Mouse (Mus musculus) splenic B cell, adult 2 months (primary cell): ENCODE results near the gene Srgap1.
"Not testable (repeated sequence)": the region's sequence is repeated elsewhere in the genome, so short reads cannot be mapped to it uniquely, and the experiment has no call there.

Source experiments
- DNase-seq: peaks from one replicate; pipeline ENCODE4 v3.0.0-alpha.2; 2011; ENCODE audit warnings: low read depth, low spot score
- H3K27me3 ChIP-seq: 2 replicates; pipeline ENCODE4 v1.6.1; 2012; ENCODE audit warnings: mild to moderate bottlenecking, low read length, moderate library complexity, mixed read lengths; ENCODE audit not compliant: control insufficient read depth, poor library complexity, insufficient read depth, severe bottlenecking
- H3K36me3 ChIP-seq: 2 replicates; pipeline ENCODE4 v1.6.1; 2012; ENCODE audit warnings: mild to moderate bottlenecking, low read length, moderate library complexity, mixed read lengths; ENCODE audit not compliant: control insufficient read depth, poor library complexity, insufficient read depth, severe bottlenecking

Gene Srgap1

DNA sequence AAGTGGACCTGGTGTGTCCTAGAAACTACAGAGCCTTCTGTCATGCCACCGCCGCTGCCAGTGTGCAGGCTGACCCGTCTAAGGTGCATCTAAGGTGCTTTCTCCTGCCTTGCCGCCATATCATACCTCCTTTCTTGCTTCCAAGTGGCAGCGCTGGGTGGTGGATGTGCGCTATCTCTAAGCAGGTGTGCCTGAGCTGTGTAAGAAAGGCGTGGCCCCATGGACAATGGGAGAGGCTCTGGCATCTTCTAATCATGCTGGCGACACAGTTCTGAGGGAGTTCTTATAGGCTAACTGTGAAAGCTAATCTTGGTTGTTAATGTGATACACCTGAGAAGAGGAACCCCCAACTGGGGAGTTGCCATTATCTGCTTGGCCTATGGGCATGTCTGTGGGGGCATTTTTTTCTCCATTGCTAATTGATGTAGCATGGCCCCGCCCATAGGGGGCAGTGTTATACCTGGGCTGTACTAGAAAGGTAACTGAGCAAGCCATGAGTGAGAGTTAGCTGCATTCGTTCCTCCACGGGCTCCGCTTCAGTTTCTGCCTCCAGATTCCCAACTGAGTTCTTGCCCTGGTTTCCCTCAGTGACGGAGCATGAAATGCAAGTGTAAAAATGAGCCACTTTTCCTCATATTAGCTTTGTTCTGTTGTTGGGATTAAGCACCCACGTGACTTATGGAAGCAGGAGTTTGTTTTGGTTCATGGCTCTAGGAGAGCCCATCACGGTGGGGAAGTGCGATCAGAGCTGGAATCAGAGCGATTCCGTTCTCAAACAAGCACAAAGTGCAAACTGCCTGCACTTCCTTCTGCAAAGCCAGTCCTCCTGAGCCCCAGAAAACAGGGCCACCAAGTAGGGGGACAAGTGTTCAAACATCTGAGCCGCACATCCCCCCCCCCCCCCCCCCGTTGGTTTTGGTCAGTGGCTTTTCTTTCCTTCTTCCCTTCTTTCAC, 276.2 kb downstream of the Srgap1 start:
- no peaks in the 10 kb centered on the region for H3K36me3 ChIP-seq
- peak; percentile 53 for DNase-seq
- H3K27me3 ChIP-seq, result no peaks in the 10 kb centered on the region

DNA sequence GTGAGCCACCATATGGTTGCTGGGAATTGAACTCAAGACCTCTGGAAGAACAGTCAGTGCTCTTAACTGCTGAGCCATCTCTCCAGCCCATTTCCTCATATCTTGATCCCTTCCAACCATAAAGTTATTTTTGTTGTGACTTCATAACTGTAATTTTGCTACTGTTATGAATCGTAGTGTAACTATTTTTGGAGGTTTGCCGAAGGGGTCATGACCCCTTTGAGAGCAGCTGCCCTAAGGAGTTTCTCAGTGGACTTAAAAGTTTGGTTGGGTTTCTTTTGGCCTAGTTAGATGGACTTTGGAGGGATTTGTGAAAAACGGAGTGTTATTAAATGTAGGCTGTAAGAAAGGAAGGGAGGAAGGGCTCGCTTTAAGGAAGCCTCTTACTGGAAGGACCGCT, 277.4 kb downstream of the Srgap1 start:
- no peak for DNase-seq
- no peaks in the 10 kb centered on the region for H3K27me3 ChIP-seq
- no peaks in the 10 kb centered on the region for H3K36me3 ChIP-seq

DNA sequence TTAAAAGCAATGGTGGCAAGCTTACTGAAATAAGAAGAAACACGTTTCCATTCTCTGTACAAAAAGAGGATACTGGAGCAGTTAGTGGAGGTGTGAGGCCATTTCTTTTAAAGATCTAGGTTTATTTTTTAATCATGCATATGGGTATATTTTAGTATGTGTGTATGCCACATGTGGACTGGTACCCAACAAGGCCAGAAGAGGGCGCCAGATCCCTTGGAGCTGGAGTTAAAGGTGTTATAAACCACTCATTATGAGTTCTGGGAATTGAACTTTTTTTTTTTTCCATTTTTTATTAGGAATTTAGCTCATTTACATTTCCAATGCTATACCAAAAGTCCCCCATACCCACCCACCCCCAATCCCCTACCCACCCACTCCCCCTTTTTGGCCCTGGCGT, 279.8 kb downstream of the Srgap1 start:
- H3K36me3 ChIP-seq, H3K27me3 ChIP-seq: not testable (repeated sequence)
- DNase-seq, result peak; percentile 11

DNA sequence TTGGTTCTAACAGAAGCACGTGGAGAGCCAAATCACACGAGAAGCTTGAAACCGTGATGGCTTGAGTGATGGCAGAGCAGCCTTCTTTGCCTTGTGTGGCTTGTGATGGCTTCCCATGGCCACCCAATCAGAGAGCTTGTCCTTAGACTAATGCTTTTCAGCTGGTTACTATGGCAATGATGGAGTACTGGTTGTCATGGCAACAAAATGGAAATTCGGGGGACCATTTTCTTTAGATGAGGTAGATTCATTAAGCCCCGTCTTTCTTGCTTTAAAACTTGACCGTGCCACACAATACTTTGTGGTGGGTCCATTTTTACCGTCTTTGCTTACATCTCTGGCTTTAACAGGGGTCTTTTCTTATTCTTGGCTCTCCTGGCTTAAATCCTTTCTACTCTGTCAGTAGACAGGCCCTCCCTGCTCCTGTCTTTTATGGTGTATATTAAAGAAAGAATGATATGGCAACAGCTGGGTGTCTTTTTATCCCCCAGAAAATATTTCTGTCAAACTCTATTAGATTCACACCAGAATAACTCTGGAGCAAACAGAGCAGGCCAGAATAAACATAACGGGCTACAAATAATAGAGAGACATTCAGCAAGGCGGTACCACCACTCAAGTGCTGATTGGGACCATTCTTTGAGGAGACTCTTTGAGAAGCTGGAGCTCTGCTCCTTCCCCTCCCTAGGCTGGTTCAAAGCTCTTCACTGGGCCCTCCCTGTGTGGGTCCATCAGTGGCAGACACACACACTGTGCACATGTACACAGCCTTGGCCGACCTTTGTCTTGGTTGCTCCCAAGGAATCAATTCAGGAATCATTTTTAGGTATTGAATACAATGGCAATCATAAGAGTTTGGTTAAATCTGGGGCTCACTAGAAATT, 281.7 kb downstream of the Srgap1 start:
- Histone ChIP-seq H3K36me3 (no peaks in the 10 kb centered on the region), H3K27me3 (no peaks in the 10 kb centered on the region)
- no peak for DNase-seq

DNA sequence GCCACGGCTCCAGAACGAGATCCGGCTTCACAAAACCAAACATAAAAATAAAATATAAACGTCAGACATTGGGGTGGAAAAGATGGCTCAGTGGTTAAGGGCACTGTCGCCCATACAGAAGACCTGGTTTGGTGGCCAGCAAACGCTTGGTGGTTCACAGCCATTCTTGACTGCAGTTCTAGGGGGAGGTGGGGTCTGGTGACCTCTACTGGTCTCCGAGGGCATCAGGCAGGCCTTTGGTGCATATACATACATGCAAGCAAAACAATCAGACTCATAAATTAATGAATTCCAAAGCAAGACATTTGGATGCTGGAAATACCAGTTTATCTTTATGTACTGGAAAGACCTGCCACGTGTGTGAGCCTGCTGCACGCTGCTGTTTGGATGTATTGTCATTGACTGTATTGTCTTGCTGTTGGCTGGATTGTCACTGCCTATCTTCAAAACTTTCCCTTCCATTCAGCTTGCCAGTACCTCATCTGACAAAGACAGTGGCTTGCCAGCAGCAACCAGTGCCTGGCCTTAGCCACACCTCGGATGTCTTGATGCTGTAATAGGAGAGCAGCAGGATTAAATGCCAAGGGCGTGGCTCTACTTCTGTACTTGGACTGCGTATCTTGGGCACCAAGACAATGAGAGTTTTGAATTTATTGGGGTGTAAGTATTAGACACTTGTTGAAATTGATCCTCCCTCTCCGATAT, 282.5 kb downstream of the Srgap1 start:
- Histone ChIP-seq H3K36me3 (no peaks in the 10 kb centered on the region), H3K27me3 (no peaks in the 10 kb centered on the region)
- DNase-seq, result no peak

DNA sequence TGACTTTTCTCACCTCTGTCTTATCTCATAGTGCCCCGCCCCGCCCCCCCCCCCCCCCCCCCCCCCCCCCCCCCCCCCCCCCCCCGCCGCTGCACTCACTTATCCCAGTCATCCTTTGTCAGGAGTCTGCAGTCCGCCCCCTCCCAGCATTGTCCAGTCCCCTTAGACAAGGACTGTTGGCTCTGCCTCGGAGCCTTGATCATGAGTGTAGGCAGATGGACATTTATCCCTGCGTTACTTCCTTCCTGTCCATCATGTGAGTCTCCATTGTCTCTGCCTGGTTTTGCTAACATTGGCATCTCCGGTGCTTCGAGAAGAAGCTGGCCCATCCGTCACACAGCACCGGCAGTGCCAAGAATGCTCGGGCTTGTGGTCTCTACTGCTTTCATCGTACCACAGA, 283.9 kb downstream of the Srgap1 start:
- no peaks in the 10 kb centered on the region for H3K27me3 ChIP-seq
- H3K36me3 ChIP-seq, result no peaks in the 10 kb centered on the region
- no peak for DNase-seq

DNA sequence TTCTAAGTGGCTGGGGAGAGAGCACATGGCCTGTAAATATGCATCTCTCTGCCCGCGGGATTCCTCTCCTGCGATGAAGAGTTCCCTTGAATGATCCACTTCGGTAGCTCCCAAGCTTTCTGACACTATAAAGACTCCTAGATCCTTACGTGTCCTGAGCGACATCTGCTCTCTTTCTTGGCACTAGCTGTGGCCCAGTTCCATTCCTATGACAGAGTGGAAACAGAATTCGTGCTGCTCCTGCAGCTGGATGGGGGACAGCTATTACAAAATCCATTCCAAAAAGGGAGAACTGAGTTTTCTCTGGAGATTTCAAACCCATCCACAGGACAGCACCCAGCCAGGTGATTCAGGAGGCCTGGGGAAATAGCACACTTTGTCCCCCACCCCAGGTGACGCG, 285.0 kb downstream of the Srgap1 start:
- Histone ChIP-seq H3K27me3 (no peaks in the 10 kb centered on the region), H3K36me3 (no peaks in the 10 kb centered on the region)
- DNase-seq, result no peak

DNA sequence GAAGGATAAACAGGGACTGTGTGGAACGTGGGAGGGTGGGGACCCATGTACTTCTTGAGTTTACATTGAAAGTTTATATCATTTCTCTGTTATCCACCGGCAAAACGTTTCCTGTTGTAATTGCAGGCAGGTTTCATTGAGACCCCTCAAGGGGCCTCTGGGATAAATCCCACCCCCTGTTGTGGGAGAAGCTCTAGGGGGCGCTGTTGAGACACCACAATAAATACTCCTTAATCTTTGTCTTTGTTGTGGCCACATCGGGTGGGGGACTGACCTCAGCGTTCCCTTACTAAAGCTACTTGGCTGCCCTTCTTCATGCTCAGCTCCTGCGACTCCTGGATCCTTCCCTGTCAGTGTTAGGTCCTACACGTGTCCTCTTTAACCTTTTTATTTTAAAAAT, 288.0 kb downstream of the Srgap1 start:
- no peaks in the 10 kb centered on the region for H3K27me3 ChIP-seq
- H3K36me3 ChIP-seq, result no peaks in the 10 kb centered on the region
- no peak for DNase-seq

DNA sequence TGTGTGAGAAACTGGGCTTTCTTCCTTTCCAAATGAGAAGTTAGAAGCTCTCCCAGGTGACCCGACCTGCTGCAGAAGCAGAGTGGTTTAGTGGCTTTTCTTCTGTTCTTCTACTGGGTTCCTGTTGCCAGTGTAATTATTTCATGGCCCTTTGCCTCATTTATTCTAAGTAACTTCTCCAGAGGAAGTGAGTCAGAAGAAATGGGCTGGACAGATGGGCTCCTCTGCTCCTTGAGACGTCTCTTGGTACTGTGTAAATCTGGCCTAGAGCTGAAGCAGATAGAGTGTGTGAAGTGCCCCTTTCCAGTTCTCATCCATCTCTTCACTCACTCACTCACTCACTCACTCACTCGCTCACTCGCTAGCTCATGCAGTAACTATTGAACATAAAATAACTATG, 290.4 kb downstream of the Srgap1 start:
- Histone ChIP-seq H3K27me3 (no peaks in the 10 kb centered on the region), H3K36me3 (peaks cover 4% of the 10 kb centered on the region; the same call in 1 of the 2 replicates)
- no peak for DNase-seq

DNA sequence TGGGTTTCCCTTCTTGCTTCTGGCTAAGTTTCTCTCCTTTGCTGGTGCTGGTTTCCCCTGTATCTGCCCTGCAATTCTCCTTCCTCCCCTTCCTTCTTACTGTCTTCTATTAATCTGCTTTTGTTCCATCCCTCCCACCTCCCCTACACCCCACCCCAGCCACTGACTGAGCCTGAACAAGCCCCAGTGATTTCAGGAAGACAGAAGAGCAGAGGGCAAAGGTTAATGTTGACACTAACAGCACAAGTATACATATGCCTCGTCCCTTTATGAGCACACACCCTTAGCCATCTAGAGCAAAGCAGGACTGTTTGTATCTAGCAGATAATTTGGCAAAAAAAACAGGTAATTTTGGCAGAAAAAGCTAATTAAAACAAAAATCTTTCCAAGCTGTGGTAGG, 291.3 kb downstream of the Srgap1 start:
- DNase-seq, result no peak
- H3K36me3 ChIP-seq, result peaks cover 4% of the 10 kb centered on the region; the same call in 1 of the 2 replicates
- H3K27me3 ChIP-seq, result no peaks in the 10 kb centered on the region

DNA sequence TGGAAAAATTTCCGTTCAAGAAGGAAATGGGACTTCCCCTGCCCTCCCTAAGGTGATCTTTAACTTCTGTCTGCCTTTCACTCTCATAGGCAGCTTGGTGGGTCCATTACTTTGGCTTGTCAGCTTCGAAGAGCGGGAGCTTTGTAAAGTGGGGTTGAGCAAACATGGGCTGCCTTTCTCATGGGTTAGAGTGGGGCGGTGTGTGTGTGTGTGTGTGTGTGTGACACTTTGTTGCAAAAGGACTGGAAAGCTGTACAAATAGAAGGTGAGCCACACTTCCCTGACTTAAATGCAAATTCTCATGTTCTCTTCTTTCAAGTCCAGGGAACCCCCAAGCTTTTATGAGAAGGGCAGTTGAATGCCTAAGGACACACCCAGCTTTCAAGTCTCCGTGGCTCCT, 292.9 kb downstream of the Srgap1 start:
- DNase-seq, result no peak
- Histone ChIP-seq H3K27me3 (no peaks in the 10 kb centered on the region), H3K36me3 (peaks cover 7% of the 10 kb centered on the region)

DNA sequence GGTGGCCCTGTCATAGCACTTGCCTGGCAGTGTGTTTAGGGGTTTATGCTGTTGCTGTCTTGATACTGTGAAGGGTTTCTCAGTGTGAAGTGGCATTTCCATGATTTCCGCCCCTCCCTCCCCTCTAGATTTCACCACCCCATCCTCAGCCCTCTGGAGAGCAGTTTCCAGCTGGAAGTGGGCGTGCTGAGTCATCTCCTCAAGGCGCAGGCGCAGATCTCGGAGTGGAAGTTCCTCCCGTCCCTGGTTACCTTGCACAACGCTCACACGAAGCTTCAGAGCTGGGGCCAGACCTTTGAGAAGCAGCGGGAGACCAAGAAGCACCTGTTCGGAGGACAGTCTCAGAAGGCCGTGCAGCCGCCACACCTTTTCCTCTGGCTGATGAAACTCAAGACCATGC, 296.9 kb downstream of the Srgap1 start:
- no peaks in the 10 kb centered on the region for H3K27me3 ChIP-seq
- peaks cover 15% of the 10 kb centered on the region for H3K36me3 ChIP-seq
- no peak for DNase-seq

DNA sequence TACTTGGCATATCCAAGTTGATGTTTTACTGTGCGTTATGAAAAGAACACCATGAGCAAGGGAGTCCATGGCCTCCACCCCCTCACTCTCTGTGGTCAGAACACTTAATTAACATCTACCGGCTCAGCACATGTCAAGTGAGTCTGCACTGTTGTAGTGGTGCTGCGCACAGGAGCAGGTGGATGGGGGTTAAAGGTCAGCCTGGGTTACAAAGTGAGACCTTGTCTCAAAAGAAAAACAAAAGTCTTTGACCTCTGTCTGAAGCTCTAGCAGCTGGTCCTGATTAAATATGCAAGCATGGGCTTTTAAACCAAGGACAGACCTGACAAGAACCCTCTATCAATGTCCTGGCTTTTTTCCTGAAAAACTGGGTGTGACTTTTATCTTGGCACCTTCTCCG, 304.8 kb downstream of the Srgap1 start:
- DNase-seq, result no peak
- Histone ChIP-seq H3K27me3 (no peaks in the 10 kb centered on the region), H3K36me3 (peaks cover 6% of the 10 kb centered on the region)

DNA sequence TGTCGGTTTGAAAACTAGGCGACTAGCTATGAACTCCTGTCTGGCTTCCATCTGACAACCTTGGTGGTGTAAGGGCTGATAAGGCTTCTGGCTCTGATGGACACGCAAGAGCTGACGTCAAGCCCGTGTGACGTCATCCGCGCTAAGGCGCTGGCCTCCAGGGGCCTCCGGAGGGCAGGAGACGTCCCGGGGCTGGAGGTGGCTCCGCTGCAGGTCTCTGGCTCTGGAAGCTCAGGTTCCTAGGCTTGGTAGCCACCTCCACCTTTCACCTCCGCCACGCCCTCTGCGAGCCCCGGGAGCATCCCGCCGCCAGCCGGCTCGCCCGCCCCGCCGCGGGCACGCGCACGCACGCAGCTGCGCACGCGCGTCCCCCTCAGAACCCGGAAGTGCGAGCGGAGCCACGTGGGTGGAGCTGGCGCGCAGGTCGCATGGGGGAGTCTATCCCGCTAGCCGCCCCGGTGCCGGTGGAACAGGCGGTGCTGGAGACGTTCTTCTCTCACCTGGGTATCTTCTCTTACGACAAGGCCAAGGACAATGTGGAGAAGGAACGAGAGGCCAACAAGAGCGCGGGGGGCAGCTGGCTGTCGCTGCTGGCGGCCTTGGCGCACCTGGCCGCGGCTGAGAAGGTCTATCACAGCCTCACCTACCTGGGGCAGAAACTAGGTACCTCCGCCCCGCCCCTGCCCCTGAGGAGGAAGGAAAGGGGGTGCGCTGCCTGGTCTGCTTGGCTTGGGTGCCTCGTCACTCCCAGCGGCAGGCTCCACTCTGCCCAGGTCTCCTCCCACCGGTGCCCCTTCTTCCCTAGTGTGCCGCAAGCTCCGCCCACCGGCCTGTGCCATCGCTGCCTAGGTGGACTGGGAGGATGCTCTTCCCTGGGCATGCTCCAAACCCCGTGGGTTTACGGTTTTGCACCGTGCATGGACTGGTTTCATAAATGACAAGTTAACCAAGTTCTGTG, 307.3 kb downstream of the Srgap1 start, which contains the start of gene BC048403:
Gene BC048403, plus strand, starts transcription at position 390 of the 958 bp plus-strand sequence.
- DNase-seq, result peak; percentile 91
- Histone ChIP-seq H3K27me3 (no peaks in the 10 kb centered on the region), H3K36me3 (no peaks in the 10 kb centered on the region)
